Mouse (Mus musculus) CD4-positive helper T cell, adult 2 months (primary cell): ENCODE data around the gene Slc3a2.
A peak's percentile ranks its signal among the peaks of the same experiment; 100 is the strongest.

Experiments
- DNase-seq: peaks from one replicate; pipeline ENCODE4 v3.0.0-alpha.2; 2012; ENCODE audit warnings: low read depth, missing footprints, low spot score

Gene Slc3a2

GRCm38 (mm10) chr19:8663360-8663839, 59.8 kb downstream of the Slc3a2 start, which contains the start of gene Chrm1:
Gene Chrm1, plus strand, starts transcription at chr19:8663789.
- no peak for DNase-seq

- DNase-seq, result peak; percentile 34
Observed at GRCm38 (mm10) chr19:8662337-8662736, 60.8 kb downstream of the Slc3a2 start.

DNA sequence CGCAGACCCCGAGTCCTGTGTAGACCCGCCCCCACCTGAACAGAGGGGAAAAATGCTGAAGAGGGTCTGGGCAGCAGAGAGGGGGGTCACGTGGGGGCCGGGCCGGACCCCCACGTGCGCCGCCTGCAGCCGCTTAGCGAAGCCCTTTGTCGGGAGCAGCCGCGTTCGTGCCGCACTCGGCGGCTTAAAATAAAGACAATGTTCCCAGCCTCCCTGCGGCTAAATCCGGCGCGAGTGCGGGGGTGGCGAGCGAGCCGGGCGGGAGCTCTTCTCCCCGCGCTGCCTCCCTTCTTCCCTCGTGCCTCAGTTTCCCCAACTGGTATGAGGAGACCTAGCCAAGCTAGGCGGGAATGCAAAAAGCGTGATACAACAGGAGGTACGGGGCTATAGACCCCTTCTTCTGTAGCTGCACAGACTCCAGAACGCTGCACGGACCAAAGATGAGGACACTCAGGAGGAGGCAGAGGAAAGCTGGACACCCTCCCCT, 61.3 kb downstream of the Slc3a2 start:
- DNase-seq, result no peak
